Mouse (Mus musculus): ENCODE data around the gene Gnai1.
"Not testable (repeated sequence)": the region's sequence is repeated elsewhere in the genome, so short reads cannot be mapped to it uniquely, and the experiment has no call there.

The Gnai1 gene

GRCm38 (mm10) chr5:18360281-18360819 is at the start of gene Gnai1:
Gene Gnai1, minus strand, starts transcription at chr5:18360355.
- no peak for DNase-seq

DNA sequence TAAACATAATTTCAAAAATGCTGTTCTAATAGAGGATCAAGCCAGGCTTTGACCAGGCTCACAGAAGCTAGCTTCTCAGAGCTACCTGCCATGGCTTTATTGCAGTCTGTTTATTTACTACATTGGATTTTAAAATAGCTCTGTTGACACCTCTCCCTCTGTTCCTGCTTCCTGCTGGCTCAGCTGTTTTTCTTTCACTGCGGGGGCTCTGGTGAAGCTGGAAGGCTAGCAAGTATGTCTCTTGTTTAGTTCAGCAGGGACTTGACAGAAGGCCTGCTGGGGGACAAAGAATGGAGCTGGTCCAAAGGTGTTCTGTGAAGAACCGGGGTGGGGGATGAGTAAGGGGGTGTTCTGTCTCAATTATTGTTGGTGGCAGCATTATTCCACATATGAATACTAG is 7.7 kb upstream of the Gnai1 start:
- no peak for DNase-seq

- DNase-seq, result no peak
Observed at GRCm38 (mm10) chr5:18365460-18365859, 5.3 kb upstream of the Gnai1 start.

DNA sequence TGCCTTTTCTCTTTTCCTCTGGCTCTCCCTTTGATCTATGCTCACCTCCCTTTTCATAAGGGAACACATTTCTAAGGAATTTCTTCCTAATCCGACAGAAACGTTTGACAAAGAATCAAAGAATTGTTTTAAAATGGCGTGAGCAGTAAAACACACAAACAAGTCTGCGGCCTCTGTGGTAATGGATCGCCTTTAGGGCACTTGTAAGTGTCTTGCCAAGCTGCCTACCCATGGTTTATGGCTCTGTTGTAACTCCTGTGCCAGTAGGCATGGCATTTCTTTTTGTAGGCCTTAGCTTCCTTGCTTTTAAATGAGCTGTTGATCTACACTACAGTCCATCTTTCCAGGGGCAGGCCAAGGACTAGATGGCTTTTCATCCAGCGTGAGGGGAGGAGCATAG is 801 bp upstream of the Gnai1 start:
- DNase-seq, result no peak

DNA sequence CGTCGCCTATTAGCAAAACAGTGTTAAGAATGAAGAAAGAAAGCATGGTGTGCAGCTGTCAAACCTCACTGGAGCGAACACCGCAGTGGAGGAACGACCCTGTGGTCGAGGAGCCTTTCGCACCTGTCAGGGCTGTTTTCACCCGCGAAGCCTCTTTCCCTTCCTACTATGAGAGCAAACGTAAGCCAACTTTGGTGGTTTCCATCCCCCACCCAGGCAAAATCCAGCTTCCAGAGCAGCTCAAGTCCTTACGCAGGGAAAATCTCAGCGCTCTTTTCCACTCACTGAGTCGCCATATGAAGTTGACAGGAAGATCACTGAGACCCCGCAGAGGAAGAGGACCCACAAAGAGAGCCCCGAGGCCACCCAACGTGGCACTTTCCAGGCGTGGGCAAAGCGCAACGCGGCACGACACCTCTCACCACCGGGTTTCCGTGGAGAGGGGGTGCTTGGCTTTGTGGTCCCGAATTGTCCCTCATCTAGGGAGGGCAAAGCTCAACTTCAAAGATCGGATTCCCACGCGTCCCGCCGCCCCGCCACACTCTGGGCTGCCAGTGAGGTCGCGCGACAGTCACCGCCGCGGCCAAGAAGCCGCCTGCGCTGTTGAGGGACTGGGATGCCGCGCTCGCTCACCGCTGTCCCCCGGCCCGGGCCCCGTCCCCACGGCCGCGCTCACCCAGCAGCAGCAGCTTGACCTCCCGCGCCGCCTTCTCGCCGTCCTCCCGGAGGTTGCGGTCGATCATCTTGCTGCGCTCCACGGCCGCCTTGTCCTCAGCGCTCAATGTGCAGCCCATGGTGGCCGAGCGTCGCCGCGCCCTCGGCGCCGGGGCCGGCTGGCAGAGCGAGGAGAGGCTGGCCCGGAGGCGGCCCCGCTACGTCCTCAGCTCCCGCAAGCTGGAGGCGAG is 527 bp downstream of the Gnai1 start:
- DNase-seq, result no peak

DNA sequence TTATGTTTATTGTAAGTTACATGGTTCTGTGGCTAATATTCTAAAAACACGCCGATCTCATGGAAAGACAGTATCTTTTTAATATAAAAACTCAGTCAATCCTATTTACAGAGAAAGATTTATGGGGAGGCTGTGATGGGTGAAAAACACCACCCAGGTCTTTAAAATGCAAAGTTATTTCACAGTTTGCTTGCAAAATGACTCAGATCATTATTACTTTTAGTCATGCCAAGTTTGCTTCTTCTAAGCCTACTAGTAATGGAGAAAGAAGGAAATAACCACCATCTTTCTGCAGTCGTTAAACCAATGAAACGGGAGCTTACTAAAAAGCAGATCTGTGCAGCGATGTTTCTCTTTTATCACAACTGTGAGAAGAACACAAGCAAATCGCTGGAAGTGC is 1.4 kb downstream of the Gnai1 start:
- no peak for DNase-seq

- no peak for DNase-seq
Observed at GRCm38 (mm10) chr5:18358191-18358590, 2.0 kb downstream of the Gnai1 start.

DNA sequence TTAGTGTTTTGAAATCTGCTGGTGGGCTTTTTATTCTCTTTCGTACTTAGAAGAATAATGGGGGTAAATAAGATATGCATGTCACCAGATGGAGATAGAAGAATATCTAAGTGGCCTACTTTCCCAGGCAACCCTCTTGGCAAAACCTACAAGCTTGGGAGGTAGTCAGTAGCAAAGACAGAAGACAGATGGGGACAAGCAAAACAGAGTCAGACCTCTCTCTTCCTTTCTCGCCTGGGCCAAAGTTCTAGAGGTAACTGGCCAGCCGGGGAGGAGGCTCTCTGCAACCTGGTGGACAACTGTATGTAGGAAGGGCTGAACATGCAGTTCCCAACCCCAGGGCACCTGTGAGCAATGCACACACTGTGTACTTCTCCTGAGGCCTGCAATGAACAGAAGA is 12.9 kb downstream of the Gnai1 start:
- DNase-seq, result no peak

DNA sequence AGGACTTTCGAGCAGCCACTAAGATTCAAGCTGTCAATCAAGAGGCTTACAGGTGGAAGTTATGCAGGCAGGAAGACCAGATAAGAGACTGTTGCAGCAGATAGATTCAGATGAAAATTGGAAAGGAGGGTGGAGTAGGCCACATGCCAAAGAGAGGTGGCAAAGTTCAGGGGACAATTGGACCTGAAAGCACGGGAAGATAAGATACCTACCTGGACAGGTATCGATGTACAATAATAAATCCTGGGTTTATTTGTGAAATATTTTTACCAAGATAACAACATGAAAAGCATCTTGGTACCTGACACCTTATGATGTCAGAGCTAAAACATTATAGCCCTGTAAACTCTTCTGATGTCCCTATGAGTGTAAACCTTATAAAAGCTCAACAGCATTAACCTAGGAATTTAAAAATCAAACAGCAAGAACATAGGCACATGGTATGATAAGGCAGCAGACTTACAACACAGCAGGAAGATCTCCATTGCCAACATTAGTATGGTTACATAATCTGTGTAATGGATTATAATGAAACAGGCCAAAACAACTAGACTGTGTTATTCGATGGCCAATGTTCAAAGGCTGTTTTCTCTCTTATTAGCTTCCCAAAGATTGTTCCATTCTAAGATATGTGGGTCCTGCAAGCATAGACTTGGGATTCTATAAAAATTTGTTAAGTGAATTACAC is 16.6 kb downstream of the Gnai1 start:
- DNase-seq, result no peak

DNA sequence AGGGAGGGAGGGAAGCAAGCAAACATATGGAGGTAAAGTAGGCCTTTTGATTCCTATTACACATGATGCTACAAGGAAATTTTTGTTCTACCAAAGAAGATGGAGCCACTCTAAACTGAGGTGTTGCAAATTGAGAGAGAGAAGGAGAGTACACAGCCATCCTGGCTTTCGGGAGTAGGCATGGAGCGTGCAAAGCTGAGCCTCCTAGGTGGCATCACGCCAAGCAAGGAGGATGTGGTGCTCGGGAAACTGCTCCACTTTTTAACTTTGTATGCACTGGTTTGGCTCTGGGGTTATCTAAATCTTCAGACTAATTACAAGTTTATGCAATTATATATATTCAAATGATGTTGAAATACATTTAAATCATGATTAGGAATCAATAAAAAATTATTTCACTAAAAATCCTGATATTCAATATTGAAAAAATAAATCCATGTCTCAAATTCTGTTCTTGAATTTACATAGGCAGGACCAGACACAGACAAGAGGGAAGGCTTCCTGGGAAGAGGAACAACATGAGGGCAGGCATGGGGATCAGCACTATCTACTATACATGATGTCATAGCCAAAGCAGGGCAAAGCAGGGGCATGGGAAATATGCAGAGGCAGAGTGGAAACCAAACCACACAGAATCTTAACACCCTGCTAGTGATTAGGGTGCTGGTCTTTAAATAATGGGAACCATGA is 17.2 kb downstream of the Gnai1 start:
- DNase-seq, result no peak

DNA sequence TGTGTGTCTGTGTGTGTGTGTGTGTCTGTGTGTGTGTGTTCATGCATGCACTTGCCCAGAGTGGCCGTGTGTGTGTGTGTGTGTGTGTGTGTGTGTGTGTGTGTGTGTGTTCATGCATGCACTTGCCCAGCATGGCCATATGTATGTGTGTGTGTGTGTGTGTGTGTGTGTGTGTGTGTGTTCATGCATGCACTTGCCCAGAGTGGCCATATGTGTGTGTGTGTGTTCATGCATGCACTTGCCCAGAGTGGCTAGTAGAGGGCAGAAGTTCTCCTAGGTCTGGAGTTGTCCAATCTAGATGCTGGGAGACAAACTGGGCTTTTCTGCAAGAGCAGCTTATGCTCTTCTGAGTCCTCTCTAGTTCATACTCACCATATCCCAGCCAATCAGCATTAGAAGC is 18.3 kb downstream of the Gnai1 start:
- DNase-seq, result not testable (repeated sequence)

GRCm38 (mm10) chr5:18332256-18332655 is 27.9 kb downstream of the Gnai1 start:
- DNase-seq, result no peak

DNA sequence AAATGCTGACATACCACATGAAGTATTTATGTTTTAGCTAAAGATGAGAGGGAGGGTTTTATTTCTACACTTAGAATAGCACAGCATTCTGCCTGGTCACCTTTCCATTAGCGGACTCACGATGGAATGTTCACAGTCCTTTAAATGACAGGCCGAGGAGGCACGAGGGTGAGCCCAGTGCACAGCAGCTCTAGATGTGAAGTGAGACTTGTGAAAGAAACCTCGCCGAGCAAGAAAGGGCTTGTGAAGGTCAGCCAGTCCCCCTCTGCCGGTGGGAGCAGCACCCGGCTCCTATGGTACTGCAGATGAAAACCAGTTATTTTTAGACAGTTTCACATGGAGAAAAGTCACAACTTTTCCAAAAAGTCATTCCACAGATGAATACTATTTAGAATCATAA is 29.4 kb downstream of the Gnai1 start:
- DNase-seq, result no peak

GRCm38 (mm10) chr5:18326159-18326558 is 34.0 kb downstream of the Gnai1 start:
- no peak for DNase-seq

- no peak for DNase-seq
Observed at GRCm38 (mm10) chr5:18323534-18323933, 36.6 kb downstream of the Gnai1 start.

DNA sequence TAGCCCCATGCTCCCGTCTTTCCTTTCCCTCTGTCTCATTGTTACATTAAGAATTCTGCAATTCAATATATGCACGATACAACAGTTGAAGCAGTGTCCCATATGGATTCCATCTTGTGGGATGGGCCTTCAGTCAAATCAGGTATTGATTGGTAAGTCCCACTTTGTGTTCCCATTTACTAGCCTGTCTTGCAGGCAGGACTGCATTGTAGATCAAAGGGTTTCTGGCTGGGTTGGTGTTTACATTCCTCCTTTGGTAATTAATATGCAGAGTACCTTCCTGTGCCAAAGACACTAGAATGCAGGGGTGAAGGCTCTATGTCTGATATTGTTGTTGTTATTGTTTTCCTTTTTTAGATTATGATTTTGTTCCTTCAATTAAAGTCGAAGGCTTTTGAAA is 38.5 kb downstream of the Gnai1 start:
- no peak for DNase-seq

DNA sequence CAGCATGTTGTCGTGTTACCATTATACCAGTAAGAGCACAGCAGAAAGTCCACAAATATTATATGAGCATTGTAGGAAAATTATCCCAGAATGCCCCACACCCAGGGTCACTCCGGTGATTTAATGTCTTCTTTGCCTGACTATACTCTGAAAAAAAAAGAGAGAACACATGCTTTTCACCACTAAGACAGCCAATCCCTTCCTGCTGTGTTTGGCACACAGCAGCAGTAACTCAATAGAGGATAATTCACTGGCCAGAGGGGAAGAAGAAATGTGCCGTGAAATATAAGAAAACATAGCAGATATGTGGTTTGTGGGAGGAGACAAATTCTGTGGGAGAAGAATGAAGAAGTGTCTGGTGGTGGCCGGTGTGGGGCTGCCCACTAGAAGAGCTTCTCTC is 41.3 kb downstream of the Gnai1 start:
- no peak for DNase-seq

- no peak for DNase-seq
Observed at GRCm38 (mm10) chr5:18307229-18307804, 52.8 kb downstream of the Gnai1 start.

DNA sequence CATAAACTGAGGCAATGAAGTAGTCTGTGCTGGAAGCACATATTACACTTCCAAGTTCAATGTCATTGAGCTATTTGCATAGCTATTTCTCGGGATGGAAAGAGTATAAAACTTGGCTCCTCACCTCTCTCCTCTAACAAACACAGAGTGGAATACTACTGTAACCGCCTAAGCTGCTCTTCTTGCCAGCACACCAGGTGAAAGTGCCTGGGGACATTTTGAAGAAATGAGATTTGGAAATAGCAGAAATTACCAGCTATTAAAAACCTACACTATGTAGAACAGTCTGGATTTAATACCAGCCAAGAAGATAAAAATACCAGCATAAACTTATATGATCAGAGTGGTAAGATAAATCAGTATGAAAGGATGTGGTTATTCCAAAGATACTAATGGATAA is 63.6 kb downstream of the Gnai1 start:
- no peak for DNase-seq

DNA sequence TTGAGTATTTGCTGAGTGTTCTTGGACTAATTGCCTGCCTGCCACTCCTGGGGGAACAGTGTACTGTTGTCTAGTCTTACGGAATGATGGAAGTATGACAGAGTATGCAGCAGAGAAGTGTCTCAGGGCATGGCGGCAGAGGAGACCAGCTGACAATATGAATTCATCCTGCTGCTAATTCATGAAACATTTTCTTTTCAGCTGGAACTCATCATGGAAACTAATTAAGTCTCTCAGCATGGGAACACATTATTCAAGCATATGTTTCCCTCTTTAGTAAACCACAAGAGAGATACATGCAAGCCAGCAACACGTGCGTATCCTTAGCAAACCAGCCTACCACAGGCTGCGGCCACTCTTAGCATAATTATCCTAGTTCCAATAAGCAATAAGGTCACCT is 67.4 kb downstream of the Gnai1 start:
- DNase-seq, result no peak

DNA sequence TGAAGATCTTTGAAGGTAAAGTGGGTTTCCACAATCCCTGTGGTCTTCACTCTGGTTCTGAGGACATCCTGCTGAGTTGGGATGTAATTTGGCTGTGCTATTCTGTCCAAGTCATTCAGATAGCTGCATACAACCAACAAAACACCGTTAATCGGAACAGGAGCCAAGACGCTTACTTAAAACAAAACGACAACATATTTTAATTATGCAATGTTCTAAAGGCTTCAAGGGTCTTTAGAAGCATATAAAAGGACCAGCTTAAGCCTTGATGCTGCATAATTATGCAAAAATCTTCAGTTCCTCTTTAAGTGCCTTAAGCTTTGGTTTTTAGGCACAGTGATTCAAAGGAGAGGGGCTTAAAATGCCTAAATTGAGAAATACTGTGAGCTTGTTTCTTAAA is 70.6 kb downstream of the Gnai1 start:
- DNase-seq, result no peak

DNA sequence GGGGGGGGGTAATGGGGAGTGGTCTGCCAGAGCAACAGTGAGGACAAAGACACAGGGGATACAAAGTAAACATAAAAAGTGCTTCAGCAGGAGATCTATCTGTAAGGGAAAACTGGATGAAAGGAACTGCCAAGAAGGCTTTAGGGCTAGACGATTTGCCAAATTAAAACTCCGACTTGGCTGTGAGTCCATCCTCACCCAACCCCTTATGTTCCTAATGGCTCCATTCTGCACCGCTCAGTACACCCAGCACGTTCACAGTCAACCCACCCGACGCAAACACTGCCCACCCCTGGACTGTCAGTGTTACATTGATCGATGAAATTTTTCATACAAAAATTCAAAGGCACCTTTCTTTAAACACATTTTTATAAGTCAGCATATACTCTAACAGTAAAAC is 71.5 kb downstream of the Gnai1 start:
- no peak for DNase-seq

GRCm38 (mm10) chr5:18288079-18288478 is 72.1 kb downstream of the Gnai1 start:
- no peak for DNase-seq

All from B cell, adult 2 months (primary cell).